Mouse (Mus musculus) kidney, adult 11 months (tissue): Measurements from ENCODE around the gene Gm13083.
"Not testable (repeated sequence)": the region's sequence is repeated elsewhere in the genome, so short reads cannot be mapped to it uniquely, and the experiment has no call there.

ENCODE experiments used
- DNase-seq: peaks from one replicate; pipeline ENCODE4 v3.0.0; 2022

Gm13083 gene

GRCm38 (mm10) chr4:143614703-143615102 is at the start of gene Gm13083:
Gene Gm13083 (plus strand): TSS chr4:143615003.
- DNase-seq: not testable (repeated sequence)

- DNase-seq: not testable (repeated sequence)
Measured at GRCm38 (mm10) chr4:143611927-143612326, 2.9 kb upstream of the Gm13083 start.

- not testable (repeated sequence) for DNase-seq
Measured at GRCm38 (mm10) chr4:143618101-143618500, 3.3 kb downstream of the Gm13083 start.

GRCm38 (mm10) chr4:143657146-143657545 is 42.3 kb downstream of the Gm13083 start, which contains the start of gene Gm13088:
Gene Gm13088 (minus strand): TSS chr4:143657246.
- DNase-seq: not testable (repeated sequence)
